Mouse (Mus musculus) spleen, adult 18-20 months (tissue): ENCODE measurements at regions not wholly inside any gene's neighbourhood (a gene's known extent, or its start where the extent isn't known, plus 50 kb on each side); places are given as distances from the start of the nearest gene placed in this dataset.
A peak's percentile ranks its signal among the peaks of the same experiment; 100 is the strongest.
"Not testable (repeated sequence)": the region's sequence is repeated elsewhere in the genome, so short reads cannot be mapped to it uniquely, and the experiment has no call there.

Experiments
- DNase-seq, 2 experiments: peaks; one replicate each; pipeline ENCODE4 v3.0.0; 2022; ENCODE audit warnings: mixed read lengths in 2 of 2

GRCm38 (mm10) chr3:31603237-31603636, 293.1 kb upstream of the Slc7a14 start:
- DNase-seq: peak; percentile 5 to 52

GRCm38 (mm10) chr3:31596581-31596980, 286.4 kb upstream of the Slc7a14 start:
- DNase-seq: not testable (repeated sequence)

- no peak for DNase-seq
These were observed 275.8 kb upstream of the Slc7a14 start for GRCm38 (mm10) chr3:31585971-31586370.

GRCm38 (mm10) chr3:31573849-31574248, 263.7 kb upstream of the Slc7a14 start:
- DNase-seq: no peak
